Mouse (Mus musculus): ENCODE data around the gene Gabarapl2.

- TF ChIP-seq CTCF (IDR thresholded peaks at IDR 0.05; ENCODE audit: extremely low read depth, insufficient read depth, insufficient read length, insufficient replicate concordance) (no peak), POLR2A (IDR thresholded peaks at IDR 0.05; ENCODE audit: low read depth, low read length) (no peak)
Observed at GRCm38 (mm10) chr8:111968541-111968940, 28.0 kb downstream of the Gabarapl2 start.
